Mouse (Mus musculus): ENCODE data around the gene Klk1. TPM values are rescaled to one million over a fixed set of nuclear protein-coding genes. Genes with fewer than 3 reads are reported as not detected.
"Not testable (repeated sequence)": the region's sequence is repeated elsewhere in the genome, so short reads cannot be mapped to it uniquely, and the experiment has no call there.

The Klk1 gene
- polyA plus RNA-seq, 1 experiment from 2014 or later = not detected

DNA sequence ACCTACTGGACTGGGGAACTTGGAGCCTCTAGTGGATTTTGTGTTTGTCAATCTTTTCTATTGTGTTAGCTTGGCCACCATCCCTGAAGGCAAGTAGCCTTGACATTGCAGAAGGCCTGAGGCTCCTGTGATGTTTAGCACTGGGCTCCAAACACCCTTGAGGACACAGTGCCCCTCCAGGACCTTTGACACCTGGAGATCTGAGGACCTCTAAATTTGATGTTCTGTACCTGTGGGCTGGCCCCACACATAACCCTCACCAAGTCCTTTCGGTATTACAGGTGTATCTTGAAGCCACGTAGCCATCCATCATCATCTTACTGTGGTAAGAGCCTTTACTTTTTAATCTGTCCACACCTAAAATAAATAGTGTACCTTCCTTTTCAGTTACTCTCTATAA is 22.8 kb downstream of the Klk1 start:
- H3K36me3 ChIP-seq (ENCODE audit: control insufficient read depth, insufficient read depth, low read length) = peaks cover 51% of the 10 kb centered on the region
- H3K27ac ChIP-seq (ENCODE audit: low read depth, low read length) = no peak overlapping the region
- peak overlapping the region; percentile 84 for H3K4me2 ChIP-seq (ENCODE audit: low read length)
- H3K9ac ChIP-seq (ENCODE audit: low read length) = peak overlapping the region; percentile 96; the same call in 1 of the 2 replicates
- no peaks in the 10 kb centered on the region for H3K9me3 ChIP-seq (replicated peaks; ENCODE audit: control insufficient read depth, low read length)
- H3K27me3 ChIP-seq (replicated peaks; ENCODE audit: control insufficient read depth, insufficient read depth, low read length) = no peaks in the 10 kb centered on the region
- DNase-seq (ENCODE audit: low spot score) (no peak), ATAC-seq (no peak)
- H3K4me3 ChIP-seq (ENCODE audit: low read depth, low read length) = peak overlapping the region; percentile 85
- WGBS = 91% methylated on average over 2 of the region's 2 CpGs
- H3K4me1 ChIP-seq (ENCODE audit: control insufficient read depth, insufficient read depth, low read length) = peaks cover 10% of the 10 kb centered on the region

DNA sequence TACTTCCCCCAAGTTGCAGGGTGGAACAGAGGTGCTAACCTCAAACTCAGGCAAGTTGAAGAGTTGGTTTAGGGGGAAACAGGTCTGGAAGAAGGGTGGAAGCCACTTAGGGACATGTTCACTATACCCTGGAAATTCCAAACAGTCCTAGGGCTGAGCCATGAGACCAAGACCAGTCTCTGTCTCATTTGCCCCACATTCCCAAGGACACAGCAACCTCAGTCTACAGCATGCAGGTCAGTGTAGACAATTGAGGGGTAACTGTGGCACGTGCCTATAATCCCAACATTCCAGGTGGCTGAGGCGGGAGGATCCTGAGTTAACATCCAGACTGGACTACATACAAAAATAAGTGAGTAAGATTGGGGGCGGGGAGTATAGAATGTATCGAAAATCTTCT is 24.1 kb downstream of the Klk1 start:
- Histone ChIP-seq H3K4me3 (ENCODE audit: low read depth, low read length) (no peak overlapping the region), H3K9me3 (replicated peaks; ENCODE audit: control insufficient read depth, low read length) (no peaks in the 10 kb centered on the region), H3K36me3 (ENCODE audit: control insufficient read depth, insufficient read depth, low read length) (peaks cover 60% of the 10 kb centered on the region), H3K4me2 (ENCODE audit: low read length) (no peak overlapping the region), H3K9ac (ENCODE audit: low read length) (no peak overlapping the region), H3K4me1 (ENCODE audit: control insufficient read depth, insufficient read depth, low read length) (peaks cover 10% of the 10 kb centered on the region), H3K27me3 (replicated peaks; ENCODE audit: control insufficient read depth, insufficient read depth, low read length) (no peaks in the 10 kb centered on the region), H3K27ac (ENCODE audit: low read depth, low read length) (no peak overlapping the region)
- WGBS = 94% methylated on average over 4 of the region's 4 CpGs
- ATAC-seq (no peak), DNase-seq (ENCODE audit: low spot score) (no peak)

DNA sequence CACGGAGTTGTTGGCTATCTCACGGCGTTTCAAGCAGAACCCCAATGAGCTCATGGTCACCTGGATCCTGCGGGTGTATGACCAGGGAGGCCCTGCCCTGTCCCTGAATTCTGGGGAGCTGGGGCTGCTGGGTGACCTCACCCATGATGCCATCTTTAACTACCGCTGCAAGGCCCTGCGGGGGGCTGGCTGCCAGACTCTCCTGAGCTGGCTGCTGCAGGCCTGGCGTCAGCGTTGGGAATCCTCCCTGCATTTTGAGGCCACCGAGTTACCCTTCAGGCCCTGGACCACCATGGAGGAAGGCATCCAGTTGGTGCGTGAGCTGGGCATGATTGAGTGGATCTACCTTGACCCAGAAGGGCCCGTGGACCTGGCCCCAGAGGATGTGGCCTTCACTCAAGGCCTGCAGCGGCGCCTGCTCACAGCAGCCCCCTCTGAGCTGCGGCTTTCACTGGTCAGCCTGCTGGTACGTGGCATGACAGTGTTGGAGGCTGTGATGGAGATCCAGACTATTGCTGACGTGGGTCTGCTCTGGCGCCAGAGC is 25.6 kb downstream of the Klk1 start:
- not testable (repeated sequence) for H3K4me3 ChIP-seq (ENCODE audit: low read depth, low read length); H3K27ac ChIP-seq (ENCODE audit: low read depth, low read length); H3K9me3 ChIP-seq (replicated peaks; ENCODE audit: control insufficient read depth, low read length); ATAC-seq; DNase-seq (ENCODE audit: low spot score); H3K4me2 ChIP-seq (ENCODE audit: low read length); H3K4me1 ChIP-seq (ENCODE audit: control insufficient read depth, insufficient read depth, low read length); H3K9ac ChIP-seq (ENCODE audit: low read length); H3K27me3 ChIP-seq (replicated peaks; ENCODE audit: control insufficient read depth, insufficient read depth, low read length)
- H3K36me3 ChIP-seq (ENCODE audit: control insufficient read depth, insufficient read depth, low read length) = peaks cover 60% of the 10 kb centered on the region
- WGBS = 90% methylated on average over 17 of the region's 17 CpGs

DNA sequence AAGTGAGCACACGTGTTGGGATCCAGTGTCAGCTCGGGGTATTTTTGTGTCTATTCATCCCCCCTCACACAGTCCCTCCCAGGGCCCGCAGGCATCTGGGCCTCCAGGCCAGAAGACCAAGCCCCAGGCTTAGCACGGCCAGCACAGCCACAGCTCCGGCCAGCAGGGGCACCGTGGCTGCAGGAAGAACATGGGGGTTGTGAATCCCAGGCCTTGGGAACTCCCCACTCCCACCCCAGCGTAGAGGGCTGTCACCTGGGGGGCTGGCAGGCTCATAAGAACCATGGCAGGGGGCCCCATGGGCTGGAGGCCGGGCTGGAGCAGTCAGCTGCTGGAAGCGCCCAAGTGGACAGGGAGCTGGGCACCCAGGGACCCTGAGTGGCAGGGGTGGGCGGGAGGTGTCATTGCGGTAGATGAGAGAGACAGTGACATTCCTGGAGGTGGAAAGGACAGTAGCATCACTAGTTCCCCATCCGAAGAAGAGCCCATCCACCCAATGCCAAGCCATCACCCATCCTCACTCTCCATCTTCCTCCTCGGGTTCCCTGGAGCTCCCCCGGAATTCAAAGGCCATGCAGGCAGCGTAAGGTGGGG is 28.0 kb downstream of the Klk1 start:
- H3K4me1 ChIP-seq (ENCODE audit: control insufficient read depth, insufficient read depth, low read length) = peaks cover under 1% of the 10 kb centered on the region; the same call in 1 of the 2 replicates
- no peaks in the 10 kb centered on the region for H3K9me3 ChIP-seq (replicated peaks; ENCODE audit: control insufficient read depth, low read length)
- no peak overlapping the region for H3K4me2 ChIP-seq (ENCODE audit: low read length)
- H3K9ac ChIP-seq (ENCODE audit: low read length) = 0 out of 2 replicates have a peak overlapping the region, but pooled peaks have one; percentile 8
- peaks cover 58% of the 10 kb centered on the region for H3K36me3 ChIP-seq (ENCODE audit: control insufficient read depth, insufficient read depth, low read length)
- no peak overlapping the region for H3K4me3 ChIP-seq (ENCODE audit: low read depth, low read length)
- 63% methylated on average over 15 of the region's 15 CpGs for WGBS
- DNase-seq (ENCODE audit: low spot score) (no peak), ATAC-seq (no peak)
- no peak overlapping the region for H3K27ac ChIP-seq (ENCODE audit: low read depth, low read length)
- no peaks in the 10 kb centered on the region for H3K27me3 ChIP-seq (replicated peaks; ENCODE audit: control insufficient read depth, insufficient read depth, low read length)

- ATAC-seq = no peak
- WGBS = 77% methylated on average over 6 of the region's 6 CpGs
- no peak for DNase-seq (ENCODE audit: low spot score)
Measured at GRCm38 (mm10) chr7:44254930-44255329, 29.8 kb downstream of the Klk1 start.

GRCm38 (mm10) chr7:44257278-44257677 is 32.1 kb downstream of the Klk1 start, which contains the start of gene Acp4:
Gene Acp4 (minus strand): TSS chr7:44257378.
- 77% methylated on average over 4 of the region's 4 CpGs for WGBS
- no peak for DNase-seq (ENCODE audit: low spot score)
- Histone ChIP-seq H3K27ac (ENCODE audit: low read depth, low read length) (no peak within 1 kb of the TSS), H3K4me1 (ENCODE audit: control insufficient read depth, insufficient read depth, low read length) (no peaks in the 10 kb centered on the region), H3K9ac (ENCODE audit: low read length) (no peak within 1 kb of the TSS), H3K36me3 (ENCODE audit: control insufficient read depth, insufficient read depth, low read length) (peaks cover 19% of the 10 kb centered on the region), H3K9me3 (replicated peaks; ENCODE audit: control insufficient read depth, low read length) (no peaks in the 10 kb centered on the region), H3K27me3 (replicated peaks; ENCODE audit: control insufficient read depth, insufficient read depth, low read length) (no peaks in the 10 kb centered on the region), H3K4me2 (ENCODE audit: low read length) (no peak within 1 kb of the TSS), H3K4me3 (ENCODE audit: low read depth, low read length) (no peak within 1 kb of the TSS)
- no peak for ATAC-seq

More at GRCm38 (mm10) chr7:44254930-44255329, 29.8 kb downstream of the Klk1 start:
- Histone ChIP-seq H3K9me3 (replicated peaks; ENCODE audit: control insufficient read depth, low read length) (no peaks in the 10 kb centered on the region), H3K36me3 (ENCODE audit: control insufficient read depth, insufficient read depth, low read length) (peaks cover 40% of the 10 kb centered on the region), H3K27ac (ENCODE audit: low read depth, low read length) (no peak overlapping the region), H3K4me3 (ENCODE audit: low read depth, low read length) (no peak overlapping the region), H3K4me2 (ENCODE audit: low read length) (no peak overlapping the region), H3K9ac (ENCODE audit: low read length) (no peak overlapping the region), H3K4me1 (ENCODE audit: control insufficient read depth, insufficient read depth, low read length) (no peaks in the 10 kb centered on the region), H3K27me3 (replicated peaks; ENCODE audit: control insufficient read depth, insufficient read depth, low read length) (no peaks in the 10 kb centered on the region)

DNA sequence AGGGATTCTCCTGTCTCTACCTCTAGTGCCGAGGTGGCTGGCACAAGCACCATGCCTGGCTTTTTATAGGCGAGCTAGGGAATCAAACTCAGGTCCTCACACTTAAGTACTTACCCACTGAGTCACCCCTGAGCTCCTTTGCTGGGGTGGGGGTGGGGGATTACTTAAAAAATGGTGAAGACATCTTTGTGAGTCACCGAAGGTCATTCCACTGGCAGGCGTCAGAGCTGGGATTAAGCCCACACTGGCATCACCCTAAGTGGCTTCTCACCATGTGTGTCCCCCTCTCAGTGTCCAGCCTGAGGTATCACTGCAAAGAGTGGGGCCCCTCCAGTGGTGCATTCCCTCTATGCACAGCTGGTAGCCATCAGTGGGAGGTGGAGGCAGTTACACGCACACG is 35.2 kb downstream of the Klk1 start:
- no peaks in the 10 kb centered on the region for H3K9me3 ChIP-seq (replicated peaks; ENCODE audit: control insufficient read depth, low read length)
- no peak for ATAC-seq
- H3K27me3 ChIP-seq (replicated peaks; ENCODE audit: control insufficient read depth, insufficient read depth, low read length) = no peaks in the 10 kb centered on the region
- no peak overlapping the region for H3K9ac ChIP-seq (ENCODE audit: low read length)
- H3K4me2 ChIP-seq (ENCODE audit: low read length) = no peak overlapping the region
- no peak overlapping the region for H3K4me3 ChIP-seq (ENCODE audit: low read depth, low read length)
- 0 out of 2 replicates have a peak, but pooled peaks cover 2% of the 10 kb centered on the region for H3K36me3 ChIP-seq (ENCODE audit: control insufficient read depth, insufficient read depth, low read length)
- H3K4me1 ChIP-seq (ENCODE audit: control insufficient read depth, insufficient read depth, low read length) = no peaks in the 10 kb centered on the region
- 76% methylated on average over 6 of the region's 6 CpGs for WGBS
- H3K27ac ChIP-seq (ENCODE audit: low read depth, low read length) = no peak overlapping the region
- no peak for DNase-seq (ENCODE audit: low spot score)

- ATAC-seq = no peak
- WGBS = 62% methylated on average over 5 of the region's 5 CpGs
- H3K4me2 ChIP-seq (ENCODE audit: low read length) = no peak within 1 kb of the TSS
- H3K9me3 ChIP-seq (replicated peaks; ENCODE audit: control insufficient read depth, low read length) = no peaks in the 10 kb centered on the region
- H3K36me3 ChIP-seq (ENCODE audit: control insufficient read depth, insufficient read depth, low read length) = 0 out of 2 replicates have a peak, but pooled peaks cover 2% of the 10 kb centered on the region
- H3K9ac ChIP-seq (ENCODE audit: low read length) = no peak within 1 kb of the TSS
- no peak within 1 kb of the TSS for H3K27ac ChIP-seq (ENCODE audit: low read depth, low read length)
- H3K27me3 ChIP-seq (replicated peaks; ENCODE audit: control insufficient read depth, insufficient read depth, low read length) = no peaks in the 10 kb centered on the region
- DNase-seq (ENCODE audit: low spot score) = no peak
- H3K4me1 ChIP-seq (ENCODE audit: control insufficient read depth, insufficient read depth, low read length) = no peaks in the 10 kb centered on the region
- H3K4me3 ChIP-seq (ENCODE audit: low read depth, low read length) = no peak within 1 kb of the TSS
Measured at GRCm38 (mm10) chr7:44261147-44261546, 36.0 kb downstream of the Klk1 start, which contains the start of gene Gm15517. Gene Gm15517 (plus strand): TSS chr7:44261447.

All from forebrain, embryonic 14.5 days (tissue).